Mouse (Mus musculus) urinary bladder, postnatal 36 days (tissue): ENCODE results near the gene Gm44965.

ENCODE experiments used
- DNase-seq, 2 experiments: peaks; one replicate each; pipeline ENCODE4 v3.0.0; 2022; ENCODE audit warnings: low spot score in 2 of 2, mixed read lengths in 1 of 2

The Gm44965 gene

DNA sequence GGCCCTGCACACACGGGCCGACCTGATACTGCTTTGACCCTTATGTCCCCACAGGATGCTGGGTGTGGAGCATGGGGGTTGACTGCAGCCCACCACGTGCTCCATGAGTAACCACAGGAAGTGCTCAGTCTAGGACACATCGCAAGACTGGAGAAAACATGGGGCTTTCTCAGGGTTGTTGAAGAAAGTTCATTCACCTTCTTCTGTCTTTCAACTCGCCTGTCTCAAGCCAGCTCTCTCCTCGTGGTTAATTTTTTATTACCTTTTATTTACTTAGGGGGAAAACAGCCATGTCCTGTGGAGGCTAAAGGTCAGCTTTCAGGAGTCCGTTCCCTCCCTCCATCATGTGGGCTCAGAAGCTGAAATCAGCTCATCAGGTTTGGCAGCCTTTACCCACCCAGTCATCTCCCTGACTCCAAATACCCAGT is 72.4 kb downstream of the Gm44965 start:
- no peak for DNase-seq

- no peak for DNase-seq
These were observed 74.3 kb downstream of the Gm44965 start for GRCm38 (mm10) chr6:48668022-48668421.
